Mouse (Mus musculus): ENCODE data around the gene Pla2r1. TPM values are rescaled to one million over a fixed set of nuclear protein-coding genes. Genes with fewer than 3 reads are reported as not detected.

Gene Pla2r1
- polyA plus RNA-seq (2012; rRNA removed) = 2.4 and 2.5 TPM in 2 replicates

DNA sequence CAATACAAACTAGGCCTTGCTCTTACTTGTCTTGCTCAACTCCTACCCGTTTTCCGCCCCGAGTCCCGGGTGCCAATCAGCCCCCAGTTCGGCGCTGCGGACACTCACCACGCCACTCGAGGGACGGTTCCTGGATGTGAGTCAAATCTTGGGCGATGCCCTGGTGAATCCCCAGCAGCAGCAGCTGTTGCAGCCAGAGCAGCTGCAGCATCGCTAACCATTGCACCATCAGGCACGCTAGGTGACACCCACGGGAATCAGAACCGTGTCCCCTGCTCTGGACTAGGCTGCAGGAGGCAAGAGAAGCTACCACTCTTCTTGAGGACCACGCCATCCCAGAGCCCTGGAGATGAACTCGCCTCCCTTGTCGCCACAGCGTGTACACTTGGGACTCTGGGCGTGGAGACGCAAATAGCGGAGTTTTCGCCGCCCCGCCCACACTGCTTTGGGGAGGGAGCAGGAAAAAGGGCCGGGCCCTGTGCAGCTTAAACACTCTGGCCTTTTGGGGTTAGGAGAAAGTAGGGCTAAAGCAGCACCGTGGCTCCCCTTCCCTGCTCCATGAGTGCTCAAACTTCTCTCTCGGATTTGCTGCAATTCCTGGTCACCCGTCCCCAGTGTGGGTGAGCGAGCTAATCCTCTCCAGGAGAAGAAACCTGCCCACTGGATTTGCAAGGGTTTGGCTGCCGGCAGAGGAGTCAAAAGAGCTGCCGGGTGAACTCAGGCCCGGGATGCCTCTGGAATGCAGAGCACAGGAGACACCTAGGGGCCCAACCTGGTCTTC, at the start of gene Pla2r1:
Gene Pla2r1 (minus strand): TSS at position 407 of the 781 bp plus-strand sequence.

DNA sequence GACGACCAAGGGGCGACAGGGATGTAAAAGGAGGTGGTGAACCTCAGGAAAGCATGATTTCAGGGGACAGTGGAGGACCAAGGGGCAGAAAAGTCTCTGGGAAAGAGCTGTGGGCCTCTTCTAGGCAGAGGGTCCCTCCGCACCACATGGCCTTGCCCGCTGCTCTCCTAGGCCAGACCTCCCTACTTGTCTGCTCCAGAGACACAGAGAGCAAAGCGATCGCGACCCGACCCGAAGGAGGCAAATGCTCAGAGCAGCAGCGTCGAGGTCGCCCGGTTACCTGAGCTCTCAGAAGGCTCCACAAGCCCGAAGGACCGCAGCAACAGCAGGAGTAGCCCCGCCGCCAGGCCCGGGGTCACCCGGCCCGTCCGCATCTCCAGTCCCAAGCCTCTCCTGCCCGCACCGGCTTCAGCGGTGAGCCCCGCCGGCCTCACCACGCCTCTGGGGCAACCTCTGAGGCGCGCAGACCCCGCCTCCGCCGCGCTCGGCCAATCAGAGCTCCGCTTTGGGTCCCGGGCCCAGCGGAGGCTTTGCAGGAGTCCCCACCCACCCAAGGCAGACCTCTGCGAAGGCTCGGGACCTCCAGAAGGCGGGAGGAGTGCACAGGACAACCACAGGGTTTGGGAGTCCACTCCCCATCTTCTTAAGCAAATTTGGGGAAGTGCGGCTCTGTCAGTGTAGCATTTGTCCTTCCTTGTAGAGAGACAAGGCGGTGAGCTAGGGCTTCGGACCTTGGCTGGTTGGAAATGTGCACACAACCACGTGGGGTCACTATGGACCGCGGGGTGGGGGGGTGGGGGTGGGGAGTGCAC, 170.0 kb downstream of the Pla2r1 start, which contains the start of gene Ly75:
Gene Ly75 (minus strand): TSS at position 446 of the 812 bp plus-strand sequence.

Other genes starting within 250 kb of the Pla2r1 start
- gene Ly75, start 170.0 kb downstream of the Pla2r1 start, polyA plus RNA-seq (2012; rRNA removed) = 2.5 and 2.8 TPM in 2 replicates
- 20.7 and 24.3 TPM in 2 replicates for gene Itgb6, start 169.3 kb upstream of the Pla2r1 start, polyA plus RNA-seq (2012; rRNA removed)

Measured in colon, adult 2 months (tissue).